Mouse (Mus musculus): ENCODE results near the gene Adipor2.
A peak's percentile ranks its signal among the peaks of the same experiment; 100 is the strongest.
"Not testable (repeated sequence)": the region's sequence is repeated elsewhere in the genome, so short reads cannot be mapped to it uniquely, and the experiment has no call there.

The Adipor2 gene

GRCm38 (mm10) chr6:119388650-119389012, 28.9 kb downstream of the Adipor2 start:
- DNase-seq, result peak; percentile 96

- peak; percentile 59 for DNase-seq
Measured at GRCm38 (mm10) chr6:119387801-119388649, 29.5 kb downstream of the Adipor2 start.

DNA sequence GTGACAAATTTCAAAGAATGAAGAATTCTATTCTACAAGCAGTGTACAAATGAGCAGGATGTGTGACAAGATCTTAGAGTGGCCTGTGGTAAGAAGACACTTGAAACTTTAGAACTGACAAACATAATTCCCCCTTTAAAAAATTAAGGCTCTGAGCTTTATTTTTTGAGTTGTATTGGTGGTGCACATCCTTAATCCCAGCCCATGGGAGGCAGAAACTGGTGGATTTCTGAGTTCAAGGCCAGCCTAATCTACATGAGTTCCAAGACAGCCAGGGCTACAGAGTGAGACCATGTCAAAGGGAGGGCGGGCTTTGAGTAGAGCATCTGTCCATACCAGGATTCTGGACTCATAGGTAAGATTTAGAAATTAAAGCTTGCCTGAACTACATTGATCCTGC, 30.7 kb downstream of the Adipor2 start:
- peak; percentile 26 for DNase-seq

- DNase-seq, result no peak
Measured at GRCm38 (mm10) chr6:119386421-119386820, 31.1 kb downstream of the Adipor2 start.

GRCm38 (mm10) chr6:119385668-119386067, 31.8 kb downstream of the Adipor2 start:
- DNase-seq, result no peak

- DNase-seq, result no peak
Measured at GRCm38 (mm10) chr6:119378631-119379030, 38.9 kb downstream of the Adipor2 start.

GRCm38 (mm10) chr6:119377613-119378012, 39.9 kb downstream of the Adipor2 start:
- DNase-seq, result no peak

GRCm38 (mm10) chr6:119375035-119375434, 42.5 kb downstream of the Adipor2 start:
- no peak for DNase-seq

- DNase-seq, result no peak
Measured at GRCm38 (mm10) chr6:119373000-119373705, 44.4 kb downstream of the Adipor2 start.

DNA sequence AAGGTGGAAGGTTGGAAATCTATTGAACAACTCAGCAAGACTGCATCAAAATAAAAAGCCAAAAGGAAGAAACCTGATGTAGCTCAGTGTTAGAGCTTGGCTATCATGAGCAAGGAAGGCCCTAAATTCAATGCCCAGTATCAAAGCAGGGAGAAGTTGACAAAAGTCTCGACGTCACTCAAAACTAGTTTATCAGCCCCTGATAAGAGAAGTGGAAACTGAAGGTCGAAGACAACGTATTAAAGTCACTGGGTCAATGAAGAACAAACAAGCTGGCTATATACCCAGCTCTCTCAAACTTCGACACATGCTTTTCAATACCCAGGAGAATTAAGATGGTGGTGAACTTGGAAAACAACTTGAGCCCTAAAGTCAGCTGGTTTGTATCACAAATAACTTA, 45.3 kb downstream of the Adipor2 start:
- DNase-seq, result no peak

- no peak for DNase-seq
Measured at GRCm38 (mm10) chr6:119371624-119372023, 45.9 kb downstream of the Adipor2 start.

DNA sequence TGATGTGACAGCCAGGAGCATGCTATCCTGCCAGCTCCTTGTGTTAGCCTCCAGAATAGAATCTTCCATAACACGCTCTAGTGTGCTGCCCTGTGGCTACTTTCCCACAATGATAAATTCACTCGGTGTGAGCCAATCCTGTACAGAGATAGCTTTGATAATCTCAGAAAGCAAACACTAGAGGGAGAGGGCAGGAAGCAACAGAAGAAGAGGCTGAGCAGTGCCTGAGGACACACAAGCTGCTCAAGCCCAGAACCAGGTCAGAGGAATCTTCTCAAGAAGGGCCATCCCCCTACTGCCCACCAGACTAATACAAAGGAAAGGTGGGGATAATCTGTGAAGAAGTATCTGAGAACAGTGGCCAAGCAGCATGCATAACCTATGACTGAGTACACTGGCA, 50.1 kb downstream of the Adipor2 start:
- no peak for DNase-seq

- DNase-seq, result not testable (repeated sequence)
Measured at GRCm38 (mm10) chr6:119366800-119367199, 50.7 kb downstream of the Adipor2 start.

GRCm38 (mm10) chr6:119363593-119363992, 53.9 kb downstream of the Adipor2 start:
- DNase-seq, result no peak

DNA sequence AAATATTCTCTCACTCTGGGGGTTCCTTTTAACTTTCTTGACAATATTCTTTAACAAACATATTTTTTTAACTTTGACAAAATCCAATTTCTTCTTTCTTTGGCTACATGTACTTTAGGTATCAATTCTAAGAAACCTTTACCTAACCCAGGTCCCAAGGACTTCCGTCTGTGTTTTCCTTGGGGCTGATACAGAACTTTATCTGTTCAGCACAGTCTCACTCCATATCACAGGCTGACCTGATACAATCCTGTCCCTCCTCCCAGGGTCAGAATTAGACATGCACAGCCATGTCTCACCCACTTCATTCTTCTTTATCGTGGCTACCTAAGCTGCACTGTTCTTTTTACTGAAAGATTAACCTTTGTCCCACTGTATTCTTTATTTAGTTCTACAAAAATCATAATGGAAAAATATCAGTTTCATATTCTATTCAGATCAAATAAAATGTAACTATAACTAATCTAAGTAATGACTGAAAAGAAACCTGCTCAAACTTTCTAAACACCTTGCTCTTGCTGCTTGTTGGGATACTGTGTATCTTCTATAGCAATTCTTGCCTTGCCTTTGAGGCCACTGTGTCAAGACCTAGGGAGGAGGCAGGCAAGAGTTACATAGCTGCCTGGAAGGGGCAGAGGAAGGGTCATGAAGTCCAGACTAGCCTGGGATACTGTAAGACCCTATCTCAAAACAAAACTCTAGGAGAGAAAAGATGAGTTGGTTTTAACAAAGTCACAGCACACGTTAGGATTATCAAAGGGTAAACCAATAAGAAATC, 56.4 kb downstream of the Adipor2 start:
- no peak for DNase-seq

DNA sequence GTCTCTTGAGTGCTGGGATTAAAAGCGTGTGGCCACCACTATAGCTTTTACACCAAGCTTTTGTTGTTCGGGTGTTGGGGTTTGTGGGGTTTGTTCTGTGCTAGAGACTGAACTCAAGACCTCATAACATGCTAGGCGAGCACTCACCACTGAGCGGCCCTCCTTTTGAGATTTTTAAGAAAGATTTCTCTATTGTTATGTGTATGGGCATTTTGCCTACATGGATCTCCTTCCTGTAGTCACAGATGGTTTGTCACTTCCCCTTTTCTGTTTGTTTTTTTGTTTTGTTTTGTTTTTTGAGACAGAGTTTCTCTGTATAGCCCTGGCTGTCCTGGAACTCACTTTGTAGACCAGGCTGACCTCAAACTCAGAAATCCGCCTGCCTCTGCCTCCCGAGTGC, 57.3 kb downstream of the Adipor2 start:
- DNase-seq, result not testable (repeated sequence)

DNA sequence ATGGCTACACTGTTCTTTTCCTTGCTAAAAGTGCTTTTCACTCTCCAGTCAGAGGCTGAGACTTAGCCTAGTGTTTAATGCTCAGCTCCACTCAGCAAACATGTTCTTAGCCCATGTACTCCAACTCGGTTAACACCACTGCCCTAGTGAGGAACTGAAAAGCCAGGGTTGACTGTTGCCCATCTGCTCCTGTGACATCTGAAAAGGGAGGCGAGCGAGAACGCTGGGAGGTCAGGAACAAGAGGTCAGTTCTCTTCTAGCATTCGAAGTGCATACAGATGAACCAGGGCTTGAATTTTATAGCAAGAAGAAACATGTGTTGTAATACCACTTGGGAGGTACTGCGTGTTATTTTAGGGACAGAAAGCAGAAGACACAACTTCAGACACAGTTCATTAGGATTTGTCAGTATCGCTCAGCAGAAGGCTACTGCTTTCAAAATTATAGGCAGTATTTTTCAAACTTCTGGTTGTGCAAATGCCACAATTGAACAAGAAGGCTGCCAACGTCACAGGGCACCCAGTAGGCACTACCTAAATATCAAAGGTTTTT, 59.4 kb downstream of the Adipor2 start:
- no peak for DNase-seq

- no peak for DNase-seq
Measured at GRCm38 (mm10) chr6:119352501-119352900, 65.0 kb downstream of the Adipor2 start.

- no peak for DNase-seq
Measured at GRCm38 (mm10) chr6:119351656-119352055, 65.8 kb downstream of the Adipor2 start.

DNA sequence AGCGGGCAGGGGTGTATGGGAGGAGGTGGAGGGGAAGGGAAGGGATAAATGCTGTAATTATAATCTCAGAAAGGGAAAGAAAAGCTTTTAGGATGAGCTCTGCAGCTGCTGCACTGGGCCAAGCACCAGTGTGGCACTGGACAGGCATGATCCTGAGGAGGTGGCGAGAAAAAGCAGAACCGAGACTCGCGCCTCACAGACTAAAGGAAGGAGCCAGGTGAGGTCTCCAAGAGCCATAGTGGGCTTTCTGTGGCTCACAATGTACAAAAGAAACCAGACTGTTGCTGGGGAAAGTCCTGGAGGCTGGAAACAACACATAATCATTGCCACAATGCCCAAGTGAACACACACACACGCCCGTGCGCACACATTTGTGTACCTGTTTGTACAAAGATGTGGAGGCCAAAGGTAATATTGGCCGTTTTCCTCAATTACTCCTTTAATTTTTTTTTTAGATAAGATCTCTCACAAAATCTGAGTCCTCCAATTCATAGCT, 66.8 kb downstream of the Adipor2 start:
- no peak for DNase-seq

DNA sequence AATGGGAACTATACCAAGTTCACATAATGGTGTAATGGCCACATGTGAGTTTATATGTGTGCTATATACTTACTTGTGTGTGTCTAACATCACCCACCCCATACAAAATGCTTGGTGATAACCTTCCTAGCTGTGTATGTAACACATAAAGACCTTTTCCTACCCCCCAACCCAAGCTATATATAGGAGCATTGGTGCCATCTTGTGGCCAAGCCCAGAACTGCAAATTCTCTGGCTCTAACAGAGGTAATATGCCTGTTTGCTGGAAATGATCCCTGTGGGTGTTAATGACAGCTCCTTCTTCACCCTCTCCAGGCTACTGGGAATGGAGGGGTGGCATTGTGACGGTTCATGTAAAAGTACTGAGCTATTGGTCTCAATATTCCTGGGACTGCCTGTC, 69.3 kb downstream of the Adipor2 start:
- peak; percentile 90 for DNase-seq

- no peak for DNase-seq
Measured at GRCm38 (mm10) chr6:119347813-119348212, 69.7 kb downstream of the Adipor2 start.

- peak; percentile 64 for DNase-seq
Measured at GRCm38 (mm10) chr6:119346257-119346656, 71.2 kb downstream of the Adipor2 start.

All from cerebellum, adult 9-10 months (tissue).